Mouse (Mus musculus): ENCODE data around the gene Manf. TPM values are rescaled to one million over a fixed set of nuclear protein-coding genes. Genes with fewer than 3 reads are reported as not detected.
A peak's percentile ranks its signal among the peaks of the same experiment; 100 is the strongest.

Gene Manf
- total RNA-seq (2021) = 100 to 1,000 TPM; 101 to 109 TPM
- long read RNA-seq, experiment 1, transcript Manf-202 (4 exons, 2,247 nt) = major isoform, 39 of 45 reads
- long read RNA-seq, experiment 1, partial matches to known transcripts = 0 of 45 reads
- long read RNA-seq, experiment 1, other reads (novel, unspliced or antisense) = 4 of 45 reads
- long read RNA-seq, experiment 2, transcript Manf-202 (4 exons, 2,247 nt) = major isoform, 36 of 46 reads
- long read RNA-seq, experiment 2, partial matches to known transcripts = 0 of 46 reads
- long read RNA-seq, experiment 2, other reads (novel, unspliced or antisense) = 8 of 46 reads

- peak; percentile 85 to 95 for DNase-seq (ENCODE audit: low spot score in 2 of 2)
These were observed at the start of gene Manf for GRCm38 (mm10) chr9:106891829-106892551. Gene Manf, minus strand, starts transcription at chr9:106891979.

- DNase-seq (ENCODE audit: low spot score in 2 of 2) = no peak
These were observed 43.2 kb upstream of the Manf start for GRCm38 (mm10) chr9:106934998-106935397.

- DNase-seq (ENCODE audit: low spot score in 2 of 2) = no peak
These were observed 23.1 kb upstream of the Manf start for GRCm38 (mm10) chr9:106914878-106915277.

- DNase-seq (ENCODE audit: low spot score in 2 of 2) = no peak
These were observed 22.0 kb upstream of the Manf start for GRCm38 (mm10) chr9:106913759-106914158.

GRCm38 (mm10) chr9:106911624-106912023, 19.8 kb upstream of the Manf start:
- no peak for DNase-seq (ENCODE audit: low spot score in 2 of 2)

GRCm38 (mm10) chr9:106908715-106909114, 16.9 kb upstream of the Manf start:
- DNase-seq (ENCODE audit: low spot score in 2 of 2) = no peak

GRCm38 (mm10) chr9:106908174-106908573, 16.4 kb upstream of the Manf start:
- DNase-seq (ENCODE audit: low spot score in 2 of 2) = peak in 1 of 2 experiments; percentile 5

- DNase-seq (ENCODE audit: low spot score in 2 of 2) = no peak
These were observed 14.8 kb upstream of the Manf start for GRCm38 (mm10) chr9:106906597-106906996.

- no peak for DNase-seq (ENCODE audit: low spot score in 2 of 2)
These were observed 12.0 kb upstream of the Manf start for GRCm38 (mm10) chr9:106903791-106904134.

- DNase-seq (ENCODE audit: low spot score in 2 of 2) = no peak
These were observed 11.5 kb upstream of the Manf start for GRCm38 (mm10) chr9:106903099-106903790.

GRCm38 (mm10) chr9:106901596-106901995, 9.8 kb upstream of the Manf start:
- DNase-seq (ENCODE audit: low spot score in 2 of 2) = no peak

GRCm38 (mm10) chr9:106898901-106899300, 7.1 kb upstream of the Manf start:
- no peak for DNase-seq (ENCODE audit: low spot score in 2 of 2)

- no peak for DNase-seq (ENCODE audit: low spot score in 2 of 2)
These were observed 1.5 kb upstream of the Manf start for GRCm38 (mm10) chr9:106893327-106893726.

GRCm38 (mm10) chr9:106892552-106892875, 735 bp upstream of the Manf start:
- no peak for DNase-seq (ENCODE audit: low spot score in 2 of 2)

- no peak for DNase-seq (ENCODE audit: low spot score in 2 of 2)
These were observed 438 bp downstream of the Manf start for GRCm38 (mm10) chr9:106891341-106891741.

- DNase-seq (ENCODE audit: low spot score in 2 of 2) = no peak
These were observed 1.1 kb downstream of the Manf start for GRCm38 (mm10) chr9:106890496-106891240.

GRCm38 (mm10) chr9:106889321-106889720, 2.5 kb downstream of the Manf start:
- DNase-seq (ENCODE audit: low spot score in 2 of 2) = no peak

GRCm38 (mm10) chr9:106888346-106888745, 3.4 kb downstream of the Manf start:
- DNase-seq (ENCODE audit: low spot score in 2 of 2) = no peak

- peak; percentile 97 to 99 for DNase-seq (ENCODE audit: low spot score in 2 of 2)
These were observed 4.7 kb downstream of the Manf start, which contains the start of gene Rbm15b for GRCm38 (mm10) chr9:106886828-106887702. Gene Rbm15b, minus strand, starts transcription at chr9:106887428.
